Mouse (Mus musculus): ENCODE data around the gene Fmnl2.

GRCm38 (mm10) chr2:52989316-52989715 is 131.7 kb downstream of the Fmnl2 start:
- TF ChIP-seq CTCF (IDR thresholded peaks at IDR 0.05; ENCODE audit: control insufficient read depth, insufficient read depth, insufficient replicate concordance, low read depth, low read length) (no peak), POLR2A (IDR thresholded peaks at IDR 0.05; ENCODE audit: control insufficient read depth, low read depth, low read length) (no peak)

Measured in testis, adult 2 months (tissue).